Mouse (Mus musculus) MEL (cell line): ENCODE results near the gene Ckap5. TPM values are rescaled to one million over a fixed set of nuclear protein-coding genes. Genes with fewer than 3 reads are reported as not detected.

ENCODE experiments used
- DNase-seq: peaks from one replicate; pipeline ENCODE4 v3.0.0; 2011; ENCODE audit warnings: low read depth, low spot score
- H3K27ac ChIP-seq: 2 replicates; pipeline ENCODE4 v1.5.1; 2012; ENCODE audit warnings: low read depth, mild to moderate bottlenecking, control low read depth, low read length, moderate library complexity; ENCODE audit not compliant: control insufficient read depth
- H3K27me3 ChIP-seq, 2 experiments: fragments of 150-350 bp in 1 of 2; sonication (generic) in 1 of 2; 2 replicates each; pipeline ENCODE4 v1.6.1; 2012; ENCODE audit warnings: low read length in 2 of 2, mild to moderate bottlenecking in 2 of 2, improper control_type of control experiment in 1 of 2, moderate library complexity in 1 of 2; ENCODE audit not compliant: insufficient read depth in 2 of 2, control insufficient read depth in 1 of 2
- H3K36me3 ChIP-seq, 2 experiments: 2 replicates each; pipeline ENCODE4 v1.6.1; 2012 to 2014; ENCODE audit warnings: low read length in 2 of 2, improper control_type of control experiment in 1 of 2, inconsistent platforms in 1 of 2, mild to moderate bottlenecking in 1 of 2; ENCODE audit not compliant: insufficient read depth in 2 of 2, control insufficient read depth in 1 of 2
- H3K4me1 ChIP-seq, 2 experiments: fragments of 150-350 bp in 1 of 2; sonication (generic) in 1 of 2; 2 replicates each; pipeline ENCODE4 v1.6.1; 2012; ENCODE audit warnings: low read length in 2 of 2, improper control_type of control experiment in 1 of 2, mild to moderate bottlenecking in 1 of 2; ENCODE audit not compliant: insufficient read depth in 2 of 2, control insufficient read depth in 1 of 2
- H3K4me3 ChIP-seq, 2 experiments: fragments of 150-350 bp in 1 of 2; sonication (generic) in 1 of 2; 2 replicates each; pipeline ENCODE4 v1.5.1; 2012; ENCODE audit warnings: low read depth in 2 of 2, low read length in 2 of 2, mild to moderate bottlenecking in 2 of 2, moderate library complexity in 2 of 2, control low read depth in 1 of 2, improper control_type of control experiment in 1 of 2; ENCODE audit not compliant: control insufficient read depth in 1 of 2, insufficient read depth in 1 of 2
- H3K79me2 ChIP-seq: 2 replicates; pipeline ENCODE4 v1.6.1; 2012; ENCODE audit warnings: mild to moderate bottlenecking, low read length, moderate library complexity; ENCODE audit not compliant: control insufficient read depth, poor library complexity, insufficient read depth
- H3K9ac ChIP-seq: 2 replicates; pipeline ENCODE4 v1.6.1; 2012; ENCODE audit warnings: low read depth, mild to moderate bottlenecking, control low read depth, low read length, moderate library complexity; ENCODE audit not compliant: control insufficient read depth, poor library complexity, severe bottlenecking
- H3K9me3 ChIP-seq: fragments of 150-350 bp; sonication (generic); replicated peaks from 2 replicates; pipeline ENCODE4 v1.6.1; 2012; ENCODE audit warnings: mild to moderate bottlenecking, low read length, improper control_type of control experiment, moderate library complexity; ENCODE audit not compliant: insufficient read depth
- BHLHE40 ChIP-seq: IDR thresholded peaks from 2 replicates; pipeline ENCODE4 v1.6.1; 2012; ENCODE audit warnings: low read depth, mild to moderate bottlenecking, inconsistent platforms, low read length, improper control_type of control experiment, borderline replicate concordance
- CHD1 ChIP-seq: IDR thresholded peaks from 2 replicates; pipeline ENCODE4 v1.6.1; 2012; ENCODE audit warnings: low read depth, mild to moderate bottlenecking, inconsistent platforms, low read length, improper control_type of control experiment
- CHD2 ChIP-seq: IDR thresholded peaks from 2 replicates; pipeline ENCODE4 v1.6.1; 2011; ENCODE audit warnings: low read length, improper control_type of control experiment
- CTCF ChIP-seq, 3 experiments: IDR thresholded peaks in 2 of 3; conservative IDR thresholded peaks in 1 of 3; 2 replicates each; pipeline ENCODE4 v1.5.1; 2011 to 2012; ENCODE audit warnings: low read length in 3 of 3, low read depth in 2 of 3, mild to moderate bottlenecking in 2 of 3, improper control_type of control experiment in 1 of 3, inconsistent platforms in 1 of 3, mixed read lengths in 1 of 3, moderate library complexity in 1 of 3; ENCODE audit not compliant: control insufficient read depth in 1 of 3, insufficient read depth in 1 of 3, poor library complexity in 1 of 3, severe bottlenecking in 1 of 3
- ELF1 ChIP-seq: IDR thresholded peaks from 2 replicates; pipeline ENCODE4 v1.6.1; 2014; ENCODE audit warnings: low read depth, mild to moderate bottlenecking, inconsistent platforms, low read length, improper control_type of control experiment, moderate library complexity
- EP300 ChIP-seq, 2 experiments: IDR thresholded peaks; 2 replicates each; pipeline ENCODE4 v1.6.1; 2011; ENCODE audit warnings: improper control_type of control experiment in 2 of 2, low read length in 2 of 2, low read depth in 1 of 2, mild to moderate bottlenecking in 1 of 2
- GABPA ChIP-seq: IDR thresholded peaks from 2 replicates; pipeline ENCODE4 v1.6.1; 2012; ENCODE audit warnings: low read depth, mild to moderate bottlenecking, inconsistent platforms, low read length, improper control_type of control experiment, moderate library complexity
- KAT2A ChIP-seq: conservative IDR thresholded peaks from 2 replicates; pipeline ENCODE4 v1.6.1; 2012; ENCODE audit warnings: low read depth, low read length, improper control_type of control experiment, inconsistent platforms
- MAX ChIP-seq: IDR thresholded peaks from 2 replicates; pipeline ENCODE4 v1.6.1; 2011; ENCODE audit warnings: low read length, improper control_type of control experiment
- MAZ ChIP-seq: IDR thresholded peaks from 2 replicates; pipeline ENCODE4 v1.6.1; 2012; ENCODE audit warnings: low read depth, mild to moderate bottlenecking, inconsistent platforms, low read length, improper control_type of control experiment
- MEF2A ChIP-seq: IDR thresholded peaks from 2 replicates; pipeline ENCODE4 v1.6.1; 2014; ENCODE audit warnings: low read depth, mild to moderate bottlenecking, inconsistent platforms, low read length, improper control_type of control experiment; ENCODE audit not compliant: poor library complexity, insufficient replicate concordance, severe bottlenecking; ENCODE audit errors: extremely low read depth
- POLR2AphosphoS2 ChIP-seq: IDR thresholded peaks from 2 replicates; pipeline ENCODE4 v1.6.1; 2011; ENCODE audit warnings: low read length, improper control_type of control experiment
- RAD21 ChIP-seq: IDR thresholded peaks from 2 replicates; pipeline ENCODE4 v1.6.1; 2011; ENCODE audit warnings: mild to moderate bottlenecking, low read depth, low read length, improper control_type of control experiment
- RCOR1 ChIP-seq: IDR thresholded peaks from 2 replicates; pipeline ENCODE4 v1.6.1; 2012; ENCODE audit warnings: low read depth, mild to moderate bottlenecking, inconsistent platforms, low read length, improper control_type of control experiment
- TAL1 ChIP-seq: IDR thresholded peaks from 2 replicates; pipeline ENCODE4 v1.6.1; 2012; ENCODE audit warnings: mild to moderate bottlenecking, inconsistent platforms, low read length, moderate library complexity, mixed read lengths
- UBTF ChIP-seq: IDR thresholded peaks from 2 replicates; pipeline ENCODE4 v1.6.1; 2012; ENCODE audit warnings: low read depth, mild to moderate bottlenecking, inconsistent platforms, low read length, improper control_type of control experiment, moderate library complexity, borderline replicate concordance; ENCODE audit not compliant: insufficient read depth
- USF2 ChIP-seq, 2 experiments: IDR thresholded peaks; 2 replicates each; pipeline ENCODE4 v1.6.1; 2011 to 2012; ENCODE audit warnings: improper control_type of control experiment in 2 of 2, low read length in 2 of 2, borderline replicate concordance in 1 of 2, inconsistent platforms in 1 of 2, low read depth in 1 of 2, mild to moderate bottlenecking in 1 of 2; ENCODE audit not compliant: insufficient read depth in 1 of 2
- ZC3H11A ChIP-seq: IDR thresholded peaks from 2 replicates; pipeline ENCODE4 v1.6.1; 2012; ENCODE audit warnings: low read depth, mild to moderate bottlenecking, inconsistent platforms, low read length, improper control_type of control experiment
- ZKSCAN1 ChIP-seq: IDR thresholded peaks from 2 replicates; pipeline ENCODE4 v1.6.1; 2012; ENCODE audit warnings: low read depth, mild to moderate bottlenecking, inconsistent platforms, low read length, improper control_type of control experiment, moderate library complexity
- ZNF384 ChIP-seq: IDR thresholded peaks from 2 replicates; pipeline ENCODE4 v1.6.1; 2012; ENCODE audit warnings: low read depth, mild to moderate bottlenecking, inconsistent platforms, low read length, improper control_type of control experiment
- polyA plus RNA-seq, 2 experiments: library from polyadenylated mRNA; stranded (reverse) in 1 of 2; unstranded in 1 of 2; fragments of >175 nt in 1 of 2; fragments of >200 nt in 1 of 2; gene quantifications; 2 replicates each; pipeline versions ENCODE4 v1.2.1 to v1.2.4; 2012; ENCODE audit warnings: low replicate concordance in 2 of 2, low read depth in 1 of 2; ENCODE audit not compliant: insufficient read length in 2 of 2, insufficient read depth in 1 of 2, missing spikeins in 1 of 2
- total RNA-seq: library from RNA; depleted of rRNA; stranded (reverse); fragments of 300-350 nt; gene quantifications from 2 replicates; pipeline ENCODE4 v1.2.3, GENCODE M21; 2012

Ckap5 gene
- total and polyA plus RNA-seq, 3 experiments: 44.0 to 57.1 (median 45.3) TPM

DNA sequence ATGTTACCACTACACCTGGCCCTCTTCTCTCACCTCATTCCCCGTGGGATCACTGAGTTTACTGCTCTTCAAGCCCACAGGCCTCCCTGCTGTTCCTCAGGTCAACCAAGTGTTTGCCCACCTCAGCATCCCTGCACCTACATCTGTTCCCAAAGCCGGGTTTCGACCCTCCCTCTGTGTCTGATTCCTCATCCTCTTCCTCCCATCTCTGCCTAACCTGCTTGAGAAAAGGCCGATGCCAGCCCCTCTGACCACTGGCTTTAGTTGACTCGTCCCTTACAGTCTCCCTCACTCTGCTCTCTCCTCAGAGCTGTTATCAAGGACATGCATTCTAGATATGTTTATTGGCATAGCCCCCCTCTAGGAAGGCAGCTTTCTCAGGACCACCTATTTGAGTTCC is 100.9 kb downstream of the Ckap5 start:
- H3K9me3 ChIP-seq: no peaks in the 10 kb centered on the region
- no peaks in the 10 kb centered on the region for H3K36me3 ChIP-seq
- no peaks in the 10 kb centered on the region for H3K79me2 ChIP-seq
- H3K27ac ChIP-seq: no peak overlapping the region
- H3K9ac ChIP-seq: no peak overlapping the region
- no peaks in the 10 kb centered on the region for H3K4me1 ChIP-seq
- TF ChIP-seq CHD2: no peak
- TF ChIP-seq ZKSCAN1: no peak
- no peak for TF ChIP-seq MAZ
- TF ChIP-seq RCOR1: no peak
- TF ChIP-seq BHLHE40: no peak
- TF ChIP-seq KAT2A: no peak
- no peaks in the 10 kb centered on the region for H3K27me3 ChIP-seq
- no peak overlapping the region for H3K4me3 ChIP-seq
- no peak for DNase-seq

DNA sequence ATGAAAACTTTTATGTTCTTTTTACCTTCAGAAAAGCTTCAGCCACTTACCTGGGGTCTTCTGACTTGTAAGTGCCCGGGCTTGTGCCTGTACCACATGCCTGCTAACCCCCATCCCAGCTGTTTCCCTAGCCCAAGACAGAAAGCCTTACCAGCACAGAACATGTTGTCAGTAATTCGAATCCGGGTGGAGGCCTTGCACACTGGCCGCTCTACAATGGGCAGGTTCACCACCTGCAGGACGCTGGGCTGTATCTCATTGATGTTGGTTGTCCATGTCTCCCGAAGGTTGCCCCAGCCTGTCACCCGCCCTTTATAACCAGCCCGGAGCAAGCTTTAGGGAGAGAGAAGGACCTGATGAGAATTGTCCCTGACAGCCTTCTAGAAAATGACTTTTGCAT is 101.6 kb downstream of the Ckap5 start:
- Histone ChIP-seq H3K4me1 (no peaks in the 10 kb centered on the region), H3K79me2 (no peaks in the 10 kb centered on the region), H3K27ac (no peak overlapping the region), H3K9ac (no peak overlapping the region), H3K4me3 (no peak overlapping the region), H3K27me3 (no peaks in the 10 kb centered on the region), H3K9me3 (no peaks in the 10 kb centered on the region), H3K36me3 (no peaks in the 10 kb centered on the region)
- TF ChIP-seq CTCF (IDR thresholded peaks at IDR 0.05 in 2 of 3, conservative IDR thresholded peaks at IDR 0.05 in 1 of 3; ENCODE audit: control insufficient read depth in 1 of 3, insufficient read depth in 1 of 3, low read depth in 2 of 3, low read length in 3 of 3, poor library complexity in 1 of 3, severe bottlenecking in 1 of 3) (no peak), MAZ (no peak), MAX (no peak), ZC3H11A (no peak), UBTF (no peak), POLR2AphosphoS2 (no peak), TAL1 (no peak), ELF1 (no peak), ZKSCAN1 (no peak), GABPA (no peak), ZNF384 (no peak), EP300 (IDR thresholded peaks at IDR 0.05; ENCODE audit: low read depth in 1 of 2, low read length in 2 of 2) (no peak), CHD1 (no peak), RCOR1 (no peak), MEF2A (no peak), BHLHE40 (no peak), USF2 (IDR thresholded peaks at IDR 0.05; ENCODE audit: borderline replicate concordance in 1 of 2, insufficient read depth in 1 of 2, low read depth in 1 of 2, low read length in 2 of 2) (no peak), RAD21 (no peak)
- no peak for DNase-seq
